Mouse (Mus musculus): ENCODE results near the gene Orai1. TPM values are rescaled to one million over a fixed set of nuclear protein-coding genes. Genes with fewer than 3 reads are reported as not detected.

The Orai1 gene
- polyA plus RNA-seq, 1 experiment = 76.9 TPM

- 29% methylated on average over 9 of the region's 9 CpGs for WGBS
- TF ChIP-seq CTCF (IDR thresholded peaks at IDR 0.05; ENCODE audit: borderline replicate concordance, control insufficient read depth, extremely low read depth, insufficient read depth, low read length, poor library complexity) (no peak), POLR2A (IDR thresholded peaks at IDR 0.05; ENCODE audit: control insufficient read depth, extremely low read depth, insufficient read depth, low read length, poor library complexity) (no peak)
- H3K36me3 ChIP-seq (ENCODE audit: control insufficient read depth, insufficient read depth, low read length) = no peaks in the 10 kb centered on the region
- no peak overlapping the region for H3K27ac ChIP-seq (ENCODE audit: control insufficient read depth, insufficient read depth, low read length)
- H3K4me1 ChIP-seq (replicated peaks; ENCODE audit: control insufficient read depth, insufficient read depth, low read length) = peaks cover 31% of the 10 kb centered on the region
- DNase-seq = no peak
- H3K4me3 ChIP-seq (ENCODE audit: control insufficient read depth, insufficient read depth, low read length) = no peak overlapping the region
- no peaks in the 10 kb centered on the region for H3K27me3 ChIP-seq (ENCODE audit: control insufficient read depth, insufficient read depth, low read length)
Observed at GRCm38 (mm10) chr5:123024965-123025573, 10.2 kb downstream of the Orai1 start.

GRCm38 (mm10) chr5:123026414-123026813 lies 11.5 kb downstream of the Orai1 start:
- TF ChIP-seq POLR2A (IDR thresholded peaks at IDR 0.05; ENCODE audit: control insufficient read depth, extremely low read depth, insufficient read depth, low read length, poor library complexity) = no peak
- no peak for TF ChIP-seq CTCF (IDR thresholded peaks at IDR 0.05; ENCODE audit: borderline replicate concordance, control insufficient read depth, extremely low read depth, insufficient read depth, low read length, poor library complexity)

GRCm38 (mm10) chr5:123027436-123027835 lies 12.6 kb downstream of the Orai1 start:
- H3K27ac ChIP-seq (ENCODE audit: control insufficient read depth, insufficient read depth, low read length) = no peak overlapping the region
- DNase-seq = no peak
- TF ChIP-seq POLR2A (IDR thresholded peaks at IDR 0.05; ENCODE audit: control insufficient read depth, extremely low read depth, insufficient read depth, low read length, poor library complexity) (no peak), CTCF (IDR thresholded peaks at IDR 0.05; ENCODE audit: borderline replicate concordance, control insufficient read depth, extremely low read depth, insufficient read depth, low read length, poor library complexity) (no peak)
- H3K27me3 ChIP-seq (ENCODE audit: control insufficient read depth, insufficient read depth, low read length) = no peaks in the 10 kb centered on the region
- peaks cover 31% of the 10 kb centered on the region for H3K4me1 ChIP-seq (replicated peaks; ENCODE audit: control insufficient read depth, insufficient read depth, low read length)
- no peaks in the 10 kb centered on the region for H3K36me3 ChIP-seq (ENCODE audit: control insufficient read depth, insufficient read depth, low read length)
- no peak overlapping the region for H3K4me3 ChIP-seq (ENCODE audit: control insufficient read depth, insufficient read depth, low read length)
- 25% methylated on average over 6 of the region's 6 CpGs for WGBS

More at GRCm38 (mm10) chr5:123026414-123026813, 11.5 kb downstream of the Orai1 start:
- no peak overlapping the region for H3K27ac ChIP-seq (ENCODE audit: control insufficient read depth, insufficient read depth, low read length)
- WGBS = 75% methylated on average over 6 of the region's 6 CpGs
- H3K36me3 ChIP-seq (ENCODE audit: control insufficient read depth, insufficient read depth, low read length) = no peaks in the 10 kb centered on the region
- H3K4me1 ChIP-seq (replicated peaks; ENCODE audit: control insufficient read depth, insufficient read depth, low read length) = peaks cover 31% of the 10 kb centered on the region
- H3K4me3 ChIP-seq (ENCODE audit: control insufficient read depth, insufficient read depth, low read length) = no peak overlapping the region
- H3K27me3 ChIP-seq (ENCODE audit: control insufficient read depth, insufficient read depth, low read length) = no peaks in the 10 kb centered on the region
- DNase-seq = no peak

- Histone ChIP-seq H3K36me3 (ENCODE audit: control insufficient read depth, insufficient read depth, low read length) (no peaks in the 10 kb centered on the region), H3K4me3 (ENCODE audit: control insufficient read depth, insufficient read depth, low read length) (no peak overlapping the region), H3K27me3 (ENCODE audit: control insufficient read depth, insufficient read depth, low read length) (no peaks in the 10 kb centered on the region), H3K27ac (ENCODE audit: control insufficient read depth, insufficient read depth, low read length) (no peak overlapping the region), H3K4me1 (replicated peaks; ENCODE audit: control insufficient read depth, insufficient read depth, low read length) (peaks cover 30% of the 10 kb centered on the region)
- TF ChIP-seq POLR2A (IDR thresholded peaks at IDR 0.05; ENCODE audit: control insufficient read depth, extremely low read depth, insufficient read depth, low read length, poor library complexity) (no peak), CTCF (IDR thresholded peaks at IDR 0.05; ENCODE audit: borderline replicate concordance, control insufficient read depth, extremely low read depth, insufficient read depth, low read length, poor library complexity) (no peak)
- WGBS = 96% methylated on average over 7 of the region's 7 CpGs
- DNase-seq = no peak
Observed at GRCm38 (mm10) chr5:123029729-123030128, 14.9 kb downstream of the Orai1 start.

- H3K4me3 ChIP-seq (ENCODE audit: control insufficient read depth, insufficient read depth, low read length) = no peak overlapping the region
- WGBS = 93% methylated on average over 3 of the region's 3 CpGs
- TF ChIP-seq POLR2A (IDR thresholded peaks at IDR 0.05; ENCODE audit: control insufficient read depth, extremely low read depth, insufficient read depth, low read length, poor library complexity) (no peak), CTCF (IDR thresholded peaks at IDR 0.05; ENCODE audit: borderline replicate concordance, control insufficient read depth, extremely low read depth, insufficient read depth, low read length, poor library complexity) (no peak)
- H3K27me3 ChIP-seq (ENCODE audit: control insufficient read depth, insufficient read depth, low read length) = no peaks in the 10 kb centered on the region
- DNase-seq = no peak
- peaks cover 24% of the 10 kb centered on the region for H3K4me1 ChIP-seq (replicated peaks; ENCODE audit: control insufficient read depth, insufficient read depth, low read length)
- no peaks in the 10 kb centered on the region for H3K36me3 ChIP-seq (ENCODE audit: control insufficient read depth, insufficient read depth, low read length)
- H3K27ac ChIP-seq (ENCODE audit: control insufficient read depth, insufficient read depth, low read length) = no peak overlapping the region
Observed at GRCm38 (mm10) chr5:123031312-123031711, 16.4 kb downstream of the Orai1 start.

GRCm38 (mm10) chr5:123033646-123034160 lies 18.8 kb downstream of the Orai1 start:
- Histone ChIP-seq H3K27ac (ENCODE audit: control insufficient read depth, insufficient read depth, low read length) (no peak overlapping the region), H3K4me3 (ENCODE audit: control insufficient read depth, insufficient read depth, low read length) (no peak overlapping the region), H3K4me1 (replicated peaks; ENCODE audit: control insufficient read depth, insufficient read depth, low read length) (peaks cover 26% of the 10 kb centered on the region), H3K27me3 (ENCODE audit: control insufficient read depth, insufficient read depth, low read length) (no peaks in the 10 kb centered on the region), H3K36me3 (ENCODE audit: control insufficient read depth, insufficient read depth, low read length) (no peaks in the 10 kb centered on the region)
- WGBS = 90% methylated on average over 7 of the region's 7 CpGs
- no peak for TF ChIP-seq CTCF (IDR thresholded peaks at IDR 0.05; ENCODE audit: borderline replicate concordance, control insufficient read depth, extremely low read depth, insufficient read depth, low read length, poor library complexity)
- DNase-seq = no peak

GRCm38 (mm10) chr5:123035089-123035488 lies 20.2 kb downstream of the Orai1 start:
- TF ChIP-seq CTCF (IDR thresholded peaks at IDR 0.05; ENCODE audit: borderline replicate concordance, control insufficient read depth, extremely low read depth, insufficient read depth, low read length, poor library complexity) (no peak), POLR2A (IDR thresholded peaks at IDR 0.05; ENCODE audit: control insufficient read depth, extremely low read depth, insufficient read depth, low read length, poor library complexity) (no peak)
- no peak for DNase-seq
- no peak overlapping the region for H3K4me3 ChIP-seq (ENCODE audit: control insufficient read depth, insufficient read depth, low read length)
- no peaks in the 10 kb centered on the region for H3K36me3 ChIP-seq (ENCODE audit: control insufficient read depth, insufficient read depth, low read length)
- no peak overlapping the region for H3K27ac ChIP-seq (ENCODE audit: control insufficient read depth, insufficient read depth, low read length)
- H3K27me3 ChIP-seq (ENCODE audit: control insufficient read depth, insufficient read depth, low read length) = no peaks in the 10 kb centered on the region
- 97% methylated on average over 4 of the region's 4 CpGs for WGBS
- peaks cover 28% of the 10 kb centered on the region for H3K4me1 ChIP-seq (replicated peaks; ENCODE audit: control insufficient read depth, insufficient read depth, low read length)
